Mouse (Mus musculus): ENCODE data around the gene Hmmr. TPM values are rescaled to one million over a fixed set of nuclear protein-coding genes. Genes with fewer than 3 reads are reported as not detected.
A peak's percentile ranks its signal among the peaks of the same experiment; 100 is the strongest.

The Hmmr gene
- 108 TPM in 2 replicates for total RNA-seq (2012; rRNA removed)

- peaks cover 0 to 4% of the 10 kb centered on the region in 2 experiments; a peak in 1 of 4 replicates for H3K4me1 ChIP-seq (ENCODE audit: control insufficient read depth in 2 of 2, insufficient read depth in 2 of 2, low read length in 2 of 2, poor library complexity in 1 of 2)
- peak within 1 kb of the TSS; percentile 76 to 96 for H3K4me3 ChIP-seq (ENCODE audit: insufficient read depth in 1 of 2, low read depth in 1 of 2, low read length in 2 of 2, poor library complexity in 1 of 2, severe bottlenecking in 1 of 2)
- TF ChIP-seq ZC3H11A (IDR thresholded peaks at IDR 0.05; ENCODE audit: borderline replicate concordance, low read depth, low read length) (no peak), CHD2 (IDR thresholded peaks at IDR 0.05; ENCODE audit: low read depth, low read length) (peak; percentile 91)
- peak; percentile 98 for DNase-seq (ENCODE audit: low read depth, low spot score)
- peaks cover 15% of the 10 kb centered on the region for H3K36me3 ChIP-seq (ENCODE audit: control insufficient read depth, insufficient read depth, low read length, poor library complexity, severe bottlenecking)
- no peaks in the 10 kb centered on the region for H3K9me3 ChIP-seq (ENCODE audit: control insufficient read depth, insufficient read depth, low read depth, low read length)
- in situ Hi-C loops (cut with MboI; ENCODE audit: low sequenced_read_pairs in 2 of 2, unreplicated experiment in 2 of 2) = no loop called here
- H3K27ac ChIP-seq (ENCODE audit: insufficient read depth, low read depth, low read length, poor library complexity, severe bottlenecking) = peak within 1 kb of the TSS; percentile 94
- peak within 1 kb of the TSS; percentile 99 for H3K9ac ChIP-seq (ENCODE audit: insufficient read depth, low read depth, low read length, poor library complexity, severe bottlenecking)
Measured at GRCm38 (mm10) chr11:40733339-40734174, at the start of gene Hmmr, which contains the start of gene Nudcd2. TSS of gene Hmmr (minus strand) at chr11:40733422. TSS of gene Nudcd2 (plus strand) at chr11:40733667.

- Histone ChIP-seq H3K9me3 (ENCODE audit: control insufficient read depth, insufficient read depth, low read depth, low read length) (no peaks in the 10 kb centered on the region), H3K36me3 (ENCODE audit: control insufficient read depth, insufficient read depth, low read length, poor library complexity, severe bottlenecking) (no peaks in the 10 kb centered on the region), H3K9ac (ENCODE audit: insufficient read depth, low read depth, low read length, poor library complexity, severe bottlenecking) (no peak overlapping the region), H3K4me1 (ENCODE audit: control insufficient read depth in 2 of 2, insufficient read depth in 2 of 2, low read length in 2 of 2, poor library complexity in 1 of 2) (no peaks in the 10 kb centered on the region), H3K4me3 (ENCODE audit: insufficient read depth in 1 of 2, low read depth in 1 of 2, low read length in 2 of 2, poor library complexity in 1 of 2, severe bottlenecking in 1 of 2) (no peak overlapping the region), H3K27ac (ENCODE audit: insufficient read depth, low read depth, low read length, poor library complexity, severe bottlenecking) (no peak overlapping the region)
- DNase-seq (ENCODE audit: low read depth, low spot score) = no peak
- in situ Hi-C loops (cut with MboI; ENCODE audit: low sequenced_read_pairs in 2 of 2, unreplicated experiment in 2 of 2) = no loop called here
- no peak for TF ChIP-seq ZNF384 (IDR thresholded peaks at IDR 0.05; ENCODE audit: low read depth, low read length)
- no peak for TF ChIP-seq ZC3H11A (IDR thresholded peaks at IDR 0.05; ENCODE audit: borderline replicate concordance, low read depth, low read length)
- TF ChIP-seq CHD2 (IDR thresholded peaks at IDR 0.05; ENCODE audit: low read depth, low read length) = no peak
- TF ChIP-seq MAFK (IDR thresholded peaks at IDR 0.05; ENCODE audit: insufficient read depth, low read depth, low read length) = no peak
Measured at GRCm38 (mm10) chr11:40781857-40782256, 48.6 kb upstream of the Hmmr start.

- H3K9me3 ChIP-seq (ENCODE audit: control insufficient read depth, insufficient read depth, low read depth, low read length) = no peaks in the 10 kb centered on the region
- in situ Hi-C loops (cut with MboI; ENCODE audit: low sequenced_read_pairs in 2 of 2, unreplicated experiment in 2 of 2) = no loop called here
- no peak for TF ChIP-seq ZC3H11A (IDR thresholded peaks at IDR 0.05; ENCODE audit: borderline replicate concordance, low read depth, low read length)
- TF ChIP-seq MAFK (IDR thresholded peaks at IDR 0.05; ENCODE audit: insufficient read depth, low read depth, low read length) = no peak
- no peak for TF ChIP-seq CHD2 (IDR thresholded peaks at IDR 0.05; ENCODE audit: low read depth, low read length)
- no peak for TF ChIP-seq ZNF384 (IDR thresholded peaks at IDR 0.05; ENCODE audit: low read depth, low read length)
- TF ChIP-seq HCFC1 (IDR thresholded peaks at IDR 0.05; ENCODE audit: borderline replicate concordance, insufficient read depth, low read length) = no peak
- H3K27ac ChIP-seq (ENCODE audit: insufficient read depth, low read depth, low read length, poor library complexity, severe bottlenecking) = no peak overlapping the region
- no peaks in the 10 kb centered on the region for H3K4me1 ChIP-seq (ENCODE audit: control insufficient read depth in 2 of 2, insufficient read depth in 2 of 2, low read length in 2 of 2, poor library complexity in 1 of 2)
- H3K36me3 ChIP-seq (ENCODE audit: control insufficient read depth, insufficient read depth, low read length, poor library complexity, severe bottlenecking) = no peaks in the 10 kb centered on the region
- DNase-seq (ENCODE audit: low read depth, low spot score) = peak; percentile 55
- H3K9ac ChIP-seq (ENCODE audit: insufficient read depth, low read depth, low read length, poor library complexity, severe bottlenecking) = no peak overlapping the region; the same call in 1 of the 2 replicates
- H3K4me3 ChIP-seq (ENCODE audit: insufficient read depth in 1 of 2, low read depth in 1 of 2, low read length in 2 of 2, poor library complexity in 1 of 2, severe bottlenecking in 1 of 2) = no peak overlapping the region
Measured at GRCm38 (mm10) chr11:40775315-40776269, 42.4 kb upstream of the Hmmr start.

GRCm38 (mm10) chr11:40764690-40765089 is 31.5 kb upstream of the Hmmr start:
- Histone ChIP-seq H3K4me1 (ENCODE audit: control insufficient read depth in 2 of 2, insufficient read depth in 2 of 2, low read length in 2 of 2, poor library complexity in 1 of 2) (no peaks in the 10 kb centered on the region; a peak in 1 of 4 replicates), H3K36me3 (ENCODE audit: control insufficient read depth, insufficient read depth, low read length, poor library complexity, severe bottlenecking) (no peaks in the 10 kb centered on the region), H3K4me3 (ENCODE audit: insufficient read depth in 1 of 2, low read depth in 1 of 2, low read length in 2 of 2, poor library complexity in 1 of 2, severe bottlenecking in 1 of 2) (no peak overlapping the region), H3K9ac (ENCODE audit: insufficient read depth, low read depth, low read length, poor library complexity, severe bottlenecking) (no peak overlapping the region), H3K27ac (ENCODE audit: insufficient read depth, low read depth, low read length, poor library complexity, severe bottlenecking) (no peak overlapping the region), H3K9me3 (ENCODE audit: control insufficient read depth, insufficient read depth, low read depth, low read length) (no peaks in the 10 kb centered on the region)
- in situ Hi-C loops (cut with MboI; ENCODE audit: low sequenced_read_pairs in 2 of 2, unreplicated experiment in 2 of 2) = loop anchor here in 1 of 2 experiments (10.0 kb wide), 1 partner anchor 230 kb away; no protein-coding TSS in a partner anchor
- TF ChIP-seq HCFC1 (IDR thresholded peaks at IDR 0.05; ENCODE audit: borderline replicate concordance, insufficient read depth, low read length) = no peak
- TF ChIP-seq MAFK (IDR thresholded peaks at IDR 0.05; ENCODE audit: insufficient read depth, low read depth, low read length) = no peak
- no peak for TF ChIP-seq ZNF384 (IDR thresholded peaks at IDR 0.05; ENCODE audit: low read depth, low read length)
- no peak for TF ChIP-seq CHD2 (IDR thresholded peaks at IDR 0.05; ENCODE audit: low read depth, low read length)
- TF ChIP-seq ZC3H11A (IDR thresholded peaks at IDR 0.05; ENCODE audit: borderline replicate concordance, low read depth, low read length) = no peak
- no peak for DNase-seq (ENCODE audit: low read depth, low spot score)

All from ES-E14 (cell line).